Mouse (Mus musculus) G1E (cell line): Measurements from ENCODE around the gene Ptprg. TPM values are rescaled to one million over a fixed set of nuclear protein-coding genes. Genes with fewer than 3 reads are reported as not detected.

Source experiments
- ATAC-seq: 2 replicates; pipeline ENCODE4 v1.8.0; 2016; ENCODE audit warnings: mild to moderate bottlenecking; ENCODE audit not compliant: insufficient number of reproducible peaks, poor library complexity, low FRiP score, severe bottlenecking; ENCODE audit errors: extremely low read depth
- DNase-seq: peaks from one replicate; pipeline ENCODE4 v3.0.0; 2012; ENCODE audit warnings: low spot score
- H3K27me3 ChIP-seq: 2 replicates; pipeline ENCODE4 v1.6.1; 2012; ENCODE audit warnings: mild to moderate bottlenecking, low read length, inconsistent platforms; ENCODE audit not compliant: insufficient read depth
- H3K36me3 ChIP-seq: replicated peaks from 2 replicates; pipeline ENCODE3; 2012; ENCODE audit warnings: mild to moderate bottlenecking, inconsistent platforms
- H3K4me1 ChIP-seq: 2 replicates; pipeline ENCODE4 v1.6.1; 2012; ENCODE audit warnings: low read depth, low read length, inconsistent platforms, mixed read lengths; ENCODE audit not compliant: insufficient read depth
- H3K4me3 ChIP-seq: 2 replicates; pipeline ENCODE4 v1.5.1; 2012; ENCODE audit warnings: low read depth, mild to moderate bottlenecking, inconsistent platforms, low read length, moderate library complexity, mixed read lengths
- H3K9me3 ChIP-seq: replicated peaks from 2 replicates; pipeline ENCODE4 v1.6.1; 2012; ENCODE audit warnings: inconsistent platforms
- CTCF ChIP-seq: IDR thresholded peaks from 2 replicates; pipeline ENCODE4 v1.5.1; 2012; ENCODE audit warnings: low read depth, low read length, inconsistent platforms, mixed read lengths
- GATA1 ChIP-seq: IDR thresholded peaks from 2 replicates; pipeline ENCODE4 v1.6.1; 2012; ENCODE audit warnings: borderline replicate concordance, low read length, inconsistent platforms, mixed read lengths
- GATA2 ChIP-seq: IDR thresholded peaks from 2 replicates; pipeline ENCODE4 v1.6.1; 2012; ENCODE audit warnings: low read depth, low read length, inconsistent platforms, borderline replicate concordance
- POLR2AphosphoS5 ChIP-seq: IDR thresholded peaks from 2 replicates; pipeline ENCODE4 v1.6.1; 2012; ENCODE audit warnings: low read depth, low read length, inconsistent platforms; ENCODE audit not compliant: insufficient replicate concordance
- TAL1 ChIP-seq: conservative IDR thresholded peaks from 2 replicates; pipeline ENCODE4 v1.6.1; 2012; ENCODE audit warnings: low read depth, low read length, inconsistent platforms, mixed read lengths
- polyA plus RNA-seq: library from polyadenylated mRNA; stranded (reverse); fragments of >175 nt; gene quantifications from 2 replicates; pipeline ENCODE4 v1.2.3, GENCODE M21; 2012
- total RNA-seq, 2 experiments: library from RNA; stranded (forward) in 1 of 2; stranded (reverse) in 1 of 2; fragments of 200-1000 nt in 1 of 2; fragments of >200 nt in 1 of 2; fragmentation: Nextera tagmentation in 1 of 2; gene quantifications; 2 replicates each; pipeline ENCODE4 v1.2.3; 2014 to 2017

Gene Ptprg
- total and polyA plus RNA-seq, 3 experiments: 0.05 TPM; not detected in 2

- H3K27me3 ChIP-seq: no peaks in the 10 kb centered on the region
- H3K4me1 ChIP-seq: no peaks in the 10 kb centered on the region
- no peak for TF ChIP-seq CTCF
- no peak for TF ChIP-seq POLR2AphosphoS5
- no peak for TF ChIP-seq TAL1
- no peak for TF ChIP-seq GATA1
- TF ChIP-seq GATA2: no peak
- H3K4me3 ChIP-seq: no peak overlapping the region
- DNase-seq: no peak
- peaks cover 12% of the 10 kb centered on the region for H3K9me3 ChIP-seq
- no peak for ATAC-seq
- no peaks in the 10 kb centered on the region for H3K36me3 ChIP-seq
These were observed 111.0 kb downstream of the Ptprg start for GRCm38 (mm10) chr14:11664302-11664701.

GRCm38 (mm10) chr14:11665046-11665445, 111.7 kb downstream of the Ptprg start:
- Histone ChIP-seq H3K9me3 (peaks cover 16% of the 10 kb centered on the region), H3K36me3 (no peaks in the 10 kb centered on the region), H3K4me1 (no peaks in the 10 kb centered on the region), H3K27me3 (no peaks in the 10 kb centered on the region), H3K4me3 (no peak overlapping the region)
- ATAC-seq (no peak), DNase-seq (no peak)
- no peak for TF ChIP-seq GATA1

DNA sequence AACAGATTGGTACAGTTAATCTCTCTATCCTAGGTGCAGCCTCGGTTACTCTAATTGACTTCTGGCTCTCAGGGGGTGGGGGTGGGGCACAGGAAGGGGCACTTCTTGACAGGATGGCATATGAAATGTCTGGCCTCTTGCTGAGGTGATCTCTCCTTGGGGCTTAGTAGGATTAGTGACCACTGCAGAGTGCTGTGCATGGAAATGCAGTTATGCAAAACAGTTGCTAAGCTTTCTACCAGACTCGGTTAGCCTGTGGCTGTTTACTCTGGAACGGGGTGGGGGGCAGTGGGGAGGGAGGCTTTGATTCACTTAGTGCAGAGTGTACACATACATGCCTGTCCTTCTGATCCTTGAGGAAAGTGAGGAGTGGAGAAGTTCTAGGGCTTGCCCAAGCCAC, 114.4 kb downstream of the Ptprg start:
- DNase-seq (no peak), ATAC-seq (no peak)
- H3K4me3 ChIP-seq: no peak overlapping the region
- TF ChIP-seq CTCF (no peak), TAL1 (no peak), GATA1 (no peak), POLR2AphosphoS5 (no peak), GATA2 (no peak)
- no peaks in the 10 kb centered on the region for H3K36me3 ChIP-seq
- H3K4me1 ChIP-seq: no peaks in the 10 kb centered on the region
- H3K27me3 ChIP-seq: no peaks in the 10 kb centered on the region
- H3K9me3 ChIP-seq: peaks cover 21% of the 10 kb centered on the region

- TF ChIP-seq GATA1 (no peak), GATA2 (no peak), TAL1 (no peak), POLR2AphosphoS5 (no peak), CTCF (no peak)
- ATAC-seq: no peak
- H3K4me1 ChIP-seq: no peaks in the 10 kb centered on the region
- peaks cover 26% of the 10 kb centered on the region for H3K9me3 ChIP-seq
- H3K4me3 ChIP-seq: no peak overlapping the region
- DNase-seq: no peak
- H3K36me3 ChIP-seq: no peaks in the 10 kb centered on the region
- no peaks in the 10 kb centered on the region for H3K27me3 ChIP-seq
These were observed 117.5 kb downstream of the Ptprg start for GRCm38 (mm10) chr14:11670847-11671246.

GRCm38 (mm10) chr14:11672981-11673547, 119.7 kb downstream of the Ptprg start:
- Histone ChIP-seq H3K27me3 (no peaks in the 10 kb centered on the region), H3K9me3 (peaks cover 19% of the 10 kb centered on the region), H3K4me1 (no peaks in the 10 kb centered on the region), H3K4me3 (no peak overlapping the region), H3K36me3 (no peaks in the 10 kb centered on the region)
- DNase-seq (no peak), ATAC-seq (no peak)
- TF ChIP-seq CTCF (no peak), POLR2AphosphoS5 (no peak), GATA1 (no peak), TAL1 (no peak), GATA2 (no peak)

- Histone ChIP-seq H3K36me3 (no peaks in the 10 kb centered on the region), H3K4me3 (no peak overlapping the region), H3K27me3 (no peaks in the 10 kb centered on the region), H3K9me3 (0 out of 2 replicates have a peak, but pooled peaks cover 5% of the 10 kb centered on the region), H3K4me1 (no peaks in the 10 kb centered on the region)
- DNase-seq (no peak), ATAC-seq (no peak)
- TF ChIP-seq POLR2AphosphoS5 (no peak), GATA2 (no peak), GATA1 (no peak), CTCF (no peak), TAL1 (no peak)
These were observed 124.9 kb downstream of the Ptprg start for GRCm38 (mm10) chr14:11678201-11678600.

DNA sequence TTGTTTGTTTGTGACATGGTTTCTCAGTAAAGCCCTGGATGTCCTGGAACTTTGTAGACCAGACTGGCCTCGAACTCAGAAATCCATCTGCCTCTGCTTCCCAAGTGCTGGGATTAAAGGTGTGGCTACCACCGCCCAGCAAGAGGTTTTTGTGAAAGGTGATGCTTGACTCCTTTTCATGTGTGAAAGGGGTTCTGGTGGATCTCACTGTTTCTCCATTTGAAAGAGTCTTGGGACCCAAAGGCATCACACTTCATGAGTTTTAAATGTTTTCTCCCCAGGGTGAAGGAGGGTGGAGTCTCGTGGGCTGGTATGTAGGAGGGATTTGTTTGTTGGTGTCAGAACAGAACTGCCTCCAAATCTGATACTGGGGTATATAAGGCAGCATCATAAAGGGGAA, 126.4 kb downstream of the Ptprg start:
- DNase-seq: no peak
- H3K4me1 ChIP-seq: no peaks in the 10 kb centered on the region
- TF ChIP-seq CTCF: no peak
- no peak for TF ChIP-seq GATA2
- TF ChIP-seq TAL1: no peak
- no peak for TF ChIP-seq GATA1
- no peak for TF ChIP-seq POLR2AphosphoS5
- no peak for ATAC-seq
- H3K4me3 ChIP-seq: no peak overlapping the region
- H3K36me3 ChIP-seq: no peaks in the 10 kb centered on the region
- no peaks in the 10 kb centered on the region for H3K27me3 ChIP-seq
- H3K9me3 ChIP-seq: no peaks in the 10 kb centered on the region
